Mouse (Mus musculus) cortical plate, adult 2 months (tissue): ENCODE data around the gene Dennd2a.

Experiments
- CTCF ChIP-seq: fragments of 200-500 bp; IDR thresholded peaks from 2 replicates; pipeline ENCODE4 v1.5.1; 2011; ENCODE audit warnings: mild to moderate bottlenecking, control low read depth, low read length; ENCODE audit not compliant: insufficient read depth; ENCODE audit errors: extremely low read depth
- POLR2A ChIP-seq: fragments of 200-500 bp; IDR thresholded peaks from 2 replicates; pipeline ENCODE4 v1.6.1; 2011; ENCODE audit warnings: mild to moderate bottlenecking, low read length, control low read depth; ENCODE audit not compliant: insufficient read depth; ENCODE audit errors: extremely low read depth

DNA sequence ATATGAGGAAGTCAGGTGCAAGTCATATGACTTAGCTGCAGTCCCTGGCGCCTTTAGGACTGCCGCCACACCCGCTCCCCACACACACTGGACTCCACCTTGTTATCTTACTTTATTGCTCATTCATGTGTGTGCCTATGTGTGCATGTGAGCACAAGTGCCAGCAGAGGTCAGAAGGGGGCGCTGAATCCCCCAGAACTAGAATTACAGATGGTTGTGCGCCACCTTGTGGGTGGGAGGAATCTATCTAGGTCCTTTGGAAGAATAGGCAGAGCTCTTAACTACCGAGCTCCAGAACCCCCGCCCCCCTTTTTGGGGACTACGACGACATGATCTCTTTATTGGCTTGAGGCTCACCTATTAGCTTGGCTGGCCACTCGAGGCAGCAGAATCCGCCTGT is 97.6 kb downstream of the Dennd2a start:
- no peak for TF ChIP-seq POLR2A
- TF ChIP-seq CTCF: no peak
